Mouse (Mus musculus) lung, embryonic 15.5 days (tissue): Measurements from ENCODE around the gene Hpdl. TPM values are rescaled to one million over a fixed set of nuclear protein-coding genes. Genes with fewer than 3 reads are reported as not detected.

Experiments
- ATAC-seq: fragments of 200-750 bp; cut with Nextera tagmentation; 2 replicates; pipeline ENCODE4 v1.8.0; 2017; ENCODE audit warnings: moderate number of reproducible peaks, borderline replicate concordance; ENCODE audit not compliant: low FRiP score, low TSS enrichment; ENCODE audit errors: extremely low read depth
- H3K27ac ChIP-seq: fragments of 300-500 bp; sonication (generic); 2 replicates; pipeline ENCODE4 v1.5.1; 2015; ENCODE audit warnings: moderate library complexity, mild to moderate bottlenecking, inconsistent platforms
- H3K27me3 ChIP-seq: fragments of 300-500 bp; sonication (generic); 2 replicates; pipeline ENCODE4 v1.6.1; 2015; ENCODE audit warnings: inconsistent platforms
- H3K36me3 ChIP-seq: fragments of 300-500 bp; sonication (generic); 2 replicates; pipeline ENCODE4 v1.6.1; 2015; ENCODE audit warnings: inconsistent platforms
- H3K4me1 ChIP-seq: fragments of 300-500 bp; sonication (generic); 2 replicates; pipeline ENCODE4 v1.6.1; 2015; ENCODE audit warnings: inconsistent platforms
- H3K4me2 ChIP-seq: fragments of 300-500 bp; sonication (generic); 2 replicates; pipeline ENCODE4 v1.6.1; 2015; ENCODE audit warnings: inconsistent platforms, mild to moderate bottlenecking, moderate library complexity
- H3K4me3 ChIP-seq: fragments of 300-500 bp; sonication (generic); 2 replicates; pipeline ENCODE4 v1.5.1; 2015; ENCODE audit warnings: mild to moderate bottlenecking, inconsistent platforms
- H3K9ac ChIP-seq: fragments of 300-500 bp; sonication (generic); 2 replicates; pipeline ENCODE4 v1.6.1; 2015; ENCODE audit warnings: inconsistent platforms
- H3K9me3 ChIP-seq: fragments of 300-500 bp; sonication (generic); 2 replicates; pipeline ENCODE4 v1.6.1; 2016; ENCODE audit warnings: inconsistent platforms
- WGBS: fragments of 180-500 bp; shearing (Covaris S2); methylation state at CpG from one replicate; pipeline ENCODE4 v1.1.7; 2015; 5-methylcytosine and 5-hydroxymethylcytosine counted together
- polyA plus RNA-seq: library from polyadenylated mRNA; unstranded; fragments of >200 nt; fragmentation: Nextera tagmentation; extraction: Ambion mirVana; gene quantifications from 2 replicates; pipeline ENCODE4 v1.2.1, GENCODE M21; 2015

Gene Hpdl
- polyA plus RNA-seq, 1 experiment from 2014 or later = 0.71 TPM

- WGBS = 71% methylated on average over 2 of the region's 2 CpGs
- no peaks in the 10 kb centered on the region for H3K36me3 ChIP-seq
- H3K4me2 ChIP-seq = no peak overlapping the region
- H3K4me3 ChIP-seq = no peak overlapping the region
- no peaks in the 10 kb centered on the region for H3K27me3 ChIP-seq
- no peaks in the 10 kb centered on the region for H3K4me1 ChIP-seq
- no peaks in the 10 kb centered on the region for H3K9me3 ChIP-seq
- no peak overlapping the region for H3K9ac ChIP-seq
- no peak for ATAC-seq
- no peak overlapping the region for H3K27ac ChIP-seq
Observed at GRCm38 (mm10) chr4:116794273-116794672, 27.2 kb downstream of the Hpdl start.

GRCm38 (mm10) chr4:116792453-116792852 lies 29.1 kb downstream of the Hpdl start:
- H3K4me2 ChIP-seq = no peak overlapping the region
- H3K9me3 ChIP-seq = no peaks in the 10 kb centered on the region
- no peak for ATAC-seq
- no peak overlapping the region for H3K4me3 ChIP-seq
- no peaks in the 10 kb centered on the region for H3K36me3 ChIP-seq
- no peak overlapping the region for H3K27ac ChIP-seq
- H3K4me1 ChIP-seq = no peaks in the 10 kb centered on the region
- WGBS = 87% methylated on average over 8 of the region's 8 CpGs
- no peaks in the 10 kb centered on the region for H3K27me3 ChIP-seq
- no peak overlapping the region for H3K9ac ChIP-seq

GRCm38 (mm10) chr4:116788956-116789355 lies 32.6 kb downstream of the Hpdl start:
- Histone ChIP-seq H3K4me2 (no peak overlapping the region), H3K36me3 (no peaks in the 10 kb centered on the region)
- 9% methylated on average over 3 of the region's 3 CpGs for WGBS

GRCm38 (mm10) chr4:116787985-116788760 lies 33.3 kb downstream of the Hpdl start:
- WGBS = 38% methylated on average over 7 of the region's 7 CpGs
- no peak for ATAC-seq
- no peak overlapping the region for H3K27ac ChIP-seq
- no peaks in the 10 kb centered on the region for H3K4me1 ChIP-seq
- no peaks in the 10 kb centered on the region for H3K36me3 ChIP-seq
- H3K9me3 ChIP-seq = no peaks in the 10 kb centered on the region
- no peak overlapping the region for H3K9ac ChIP-seq
- no peaks in the 10 kb centered on the region for H3K27me3 ChIP-seq
- no peak overlapping the region for H3K4me3 ChIP-seq
- no peak overlapping the region for H3K4me2 ChIP-seq

More at GRCm38 (mm10) chr4:116788956-116789355, 32.6 kb downstream of the Hpdl start:
- Histone ChIP-seq H3K4me1 (no peaks in the 10 kb centered on the region), H3K27me3 (no peaks in the 10 kb centered on the region), H3K4me3 (no peak overlapping the region), H3K9me3 (no peaks in the 10 kb centered on the region), H3K27ac (no peak overlapping the region), H3K9ac (no peak overlapping the region)
- ATAC-seq = peak; percentile 55; the same call in 1 of the 2 replicates

GRCm38 (mm10) chr4:116786587-116786986 lies 34.9 kb downstream of the Hpdl start:
- no peaks in the 10 kb centered on the region for H3K4me1 ChIP-seq
- H3K9me3 ChIP-seq = no peaks in the 10 kb centered on the region
- H3K27me3 ChIP-seq = no peaks in the 10 kb centered on the region
- no peak overlapping the region for H3K4me2 ChIP-seq
- 88% methylated on average over 1 of the region's 1 CpGs for WGBS
- no peaks in the 10 kb centered on the region for H3K36me3 ChIP-seq
- no peak overlapping the region for H3K9ac ChIP-seq
- H3K4me3 ChIP-seq = no peak overlapping the region
- ATAC-seq = no peak
- H3K27ac ChIP-seq = no peak overlapping the region

- no peaks in the 10 kb centered on the region for H3K36me3 ChIP-seq
- no peak overlapping the region for H3K4me3 ChIP-seq
- H3K9me3 ChIP-seq = no peaks in the 10 kb centered on the region
- WGBS = 30% methylated on average over 8 of the region's 8 CpGs
- no peak for ATAC-seq
- H3K27me3 ChIP-seq = no peaks in the 10 kb centered on the region
- H3K4me1 ChIP-seq = no peaks in the 10 kb centered on the region
- no peak overlapping the region for H3K9ac ChIP-seq
- no peak overlapping the region for H3K4me2 ChIP-seq
- no peak overlapping the region for H3K27ac ChIP-seq
Observed at GRCm38 (mm10) chr4:116782171-116782570, 39.3 kb downstream of the Hpdl start.

- WGBS = 56% methylated on average over 2 of the region's 2 CpGs
- H3K4me1 ChIP-seq = no peaks in the 10 kb centered on the region
- H3K9me3 ChIP-seq = no peaks in the 10 kb centered on the region
- no peak overlapping the region for H3K9ac ChIP-seq
- no peaks in the 10 kb centered on the region for H3K27me3 ChIP-seq
- H3K4me2 ChIP-seq = no peak overlapping the region
- H3K4me3 ChIP-seq = no peak overlapping the region
- no peaks in the 10 kb centered on the region for H3K36me3 ChIP-seq
- H3K27ac ChIP-seq = no peak overlapping the region
- no peak for ATAC-seq
Observed at GRCm38 (mm10) chr4:116781366-116781765, 40.1 kb downstream of the Hpdl start.

- Histone ChIP-seq H3K27me3 (no peaks in the 10 kb centered on the region), H3K9me3 (no peaks in the 10 kb centered on the region), H3K4me3 (no peak overlapping the region), H3K4me2 (no peak overlapping the region), H3K27ac (no peak overlapping the region), H3K9ac (no peak overlapping the region), H3K4me1 (no peaks in the 10 kb centered on the region), H3K36me3 (no peaks in the 10 kb centered on the region)
- WGBS = 74% methylated on average over 2 of the region's 2 CpGs
- ATAC-seq = no peak
Observed at GRCm38 (mm10) chr4:116780541-116780940, 41.0 kb downstream of the Hpdl start.

GRCm38 (mm10) chr4:116777079-116777478 lies 44.4 kb downstream of the Hpdl start:
- no peak for ATAC-seq
- WGBS = 78% methylated on average over 3 of the region's 3 CpGs
- Histone ChIP-seq H3K27me3 (no peaks in the 10 kb centered on the region), H3K9ac (no peak overlapping the region), H3K4me1 (no peaks in the 10 kb centered on the region), H3K27ac (no peak overlapping the region), H3K36me3 (no peaks in the 10 kb centered on the region), H3K9me3 (no peaks in the 10 kb centered on the region), H3K4me3 (no peak overlapping the region), H3K4me2 (no peak overlapping the region)

GRCm38 (mm10) chr4:116776391-116776790 lies 45.1 kb downstream of the Hpdl start:
- no peaks in the 10 kb centered on the region for H3K27me3 ChIP-seq
- H3K4me3 ChIP-seq = no peak overlapping the region
- H3K4me2 ChIP-seq = no peak overlapping the region
- 84% methylated on average over 5 of the region's 5 CpGs for WGBS
- H3K27ac ChIP-seq = no peak overlapping the region
- no peaks in the 10 kb centered on the region for H3K4me1 ChIP-seq
- no peaks in the 10 kb centered on the region for H3K36me3 ChIP-seq
- no peaks in the 10 kb centered on the region for H3K9me3 ChIP-seq
- no peak overlapping the region for H3K9ac ChIP-seq
- ATAC-seq = no peak
